Mouse (Mus musculus) hindbrain, embryonic 11.5 days (tissue): ENCODE data around the gene Sfmbt2. TPM values are rescaled to one million over a fixed set of nuclear protein-coding genes. Genes with fewer than 3 reads are reported as not detected.

ENCODE experiments used
- ATAC-seq: fragments of 200-750 bp; cut with Nextera tagmentation; 2 replicates; pipeline ENCODE4 v1.8.0; 2017; ENCODE audit warnings: mild to moderate bottlenecking, moderate TSS enrichment, moderate library complexity; ENCODE audit not compliant: low FRiP score
- DNase-seq: peaks from one replicate; pipeline ENCODE4 v3.0.0-alpha.2; 2015; ENCODE audit warnings: low spot score
- H3K27ac ChIP-seq: fragments of 300-500 bp; sonication (generic); 2 replicates; pipeline ENCODE4 v1.5.1; 2014; ENCODE audit warnings: mild to moderate bottlenecking, low read depth, low read length
- H3K27me3 ChIP-seq: fragments of 300-500 bp; sonication (generic); 2 replicates; pipeline ENCODE4 v1.6.1; 2014; ENCODE audit warnings: mild to moderate bottlenecking, low read length, moderate library complexity, mixed read lengths; ENCODE audit not compliant: control insufficient read depth, insufficient read depth
- H3K36me3 ChIP-seq: fragments of 300-500 bp; sonication (generic); 2 replicates; pipeline ENCODE4 v1.6.1; 2014; ENCODE audit warnings: mild to moderate bottlenecking, low read length, moderate library complexity, mixed read lengths; ENCODE audit not compliant: control insufficient read depth, insufficient read depth
- H3K4me1 ChIP-seq: fragments of 300-500 bp; sonication (generic); replicated peaks from 2 replicates; pipeline ENCODE4 v1.6.1; 2014; ENCODE audit warnings: low read length, mixed read lengths; ENCODE audit not compliant: control insufficient read depth, insufficient read depth
- H3K4me2 ChIP-seq: fragments of 300-500 bp; sonication (generic); replicated peaks from 2 replicates; pipeline ENCODE4 v1.6.1; 2014; ENCODE audit warnings: mild to moderate bottlenecking, low read depth, low read length
- H3K4me3 ChIP-seq: fragments of 300-500 bp; sonication (generic); 2 replicates; pipeline ENCODE4 v1.5.1; 2014; ENCODE audit warnings: low read depth, low read length
- H3K9ac ChIP-seq: fragments of 300-500 bp; sonication (generic); 2 replicates; pipeline ENCODE4 v1.6.1; 2014; ENCODE audit warnings: low read depth, low read length
- H3K9me3 ChIP-seq: fragments of 300-500 bp; sonication (generic); 2 replicates; pipeline ENCODE4 v1.6.1; 2016; ENCODE audit warnings: low read length; ENCODE audit not compliant: control insufficient read depth
- WGBS: fragments of 180-500 bp; shearing (Covaris S2); extraction: QIAGEN DNeasy Blood & Tissue Kit; methylation state at CpG from one replicate; pipeline ENCODE4 v1.1.7; 2014; 5-methylcytosine and 5-hydroxymethylcytosine counted together
- microRNA counts: library from miRNA; unstranded; fragments of <30 nt; microRNA quantifications from one replicate; lab custom pipeline; 2015
- polyA plus RNA-seq: library from polyadenylated mRNA; unstranded; fragments of >200 nt; fragmentation: Nextera tagmentation; extraction: Ambion mirVana; gene quantifications from 2 replicates; pipeline ENCODE4 v1.2.1, GENCODE M21; 2014

Sfmbt2 gene
- polyA plus RNA-seq, 1 experiment from 2014 or later, result 2.6 TPM

- ATAC-seq, result no peak
- Histone ChIP-seq H3K27me3 (no peaks in the 10 kb centered on the region), H3K4me1 (no peaks in the 10 kb centered on the region), H3K9ac (no peak overlapping the region), H3K9me3 (no peaks in the 10 kb centered on the region), H3K4me3 (no peak overlapping the region), H3K27ac (no peak overlapping the region), H3K36me3 (no peaks in the 10 kb centered on the region), H3K4me2 (no peak overlapping the region)
- no peak for DNase-seq
- 74% methylated on average over 2 of the region's 2 CpGs for WGBS
Measured at GRCm38 (mm10) chr2:10615500-10615899, 245.2 kb downstream of the Sfmbt2 start.

MicroRNA genes within 50 kb of the gene (microRNA counts, 519-probe panel; counts per million panel counts)
- microRNA mmu-miR-297a+mmu-miR-466f+mmu-miR-669b (lab: Ali Mortazavi, UCI) (not detected), microRNA mmu-miR-297b-3p (lab: Ali Mortazavi, UCI) (not detected), microRNA mmu-miR-297b-5p (lab: Ali Mortazavi, UCI) (not detected), microRNA mmu-miR-297c (lab: Ali Mortazavi, UCI) (2,685 counts per million, percentile 11 among the panel's probes with 10 or more counts), microRNA mmu-miR-466a-3p+mmu-miR-466b-3-3p (lab: Ali Mortazavi, UCI) (4,567 counts per million, percentile 51 among the panel's probes with 10 or more counts), microRNA mmu-miR-466a-5p+mmu-miR-466e-5p (lab: Ali Mortazavi, UCI) (not detected), microRNA mmu-miR-466c-5p (lab: Ali Mortazavi, UCI) (not detected), microRNA mmu-miR-466d-3p (lab: Ali Mortazavi, UCI) (2,259 counts per million, percentile 5 among the panel's probes with 10 or more counts), microRNA mmu-miR-466d-5p (lab: Ali Mortazavi, UCI) (not detected), microRNA mmu-miR-466f-5p (lab: Ali Mortazavi, UCI) (not detected), microRNA mmu-miR-466g (lab: Ali Mortazavi, UCI) (3,754 counts per million, percentile 31 among the panel's probes with 10 or more counts), microRNA mmu-miR-466h (lab: Ali Mortazavi, UCI) (not detected), microRNA mmu-miR-466l (lab: Ali Mortazavi, UCI) (not detected), microRNA mmu-miR-467a (lab: Ali Mortazavi, UCI) (3,200 counts per million, percentile 18 among the panel's probes with 10 or more counts), microRNA mmu-miR-467b (lab: Ali Mortazavi, UCI) (not detected), microRNA mmu-miR-467c (lab: Ali Mortazavi, UCI) (2,377 counts per million, percentile 7 among the panel's probes with 10 or more counts), microRNA mmu-miR-467d (lab: Ali Mortazavi, UCI) (not detected), microRNA mmu-miR-467e (lab: Ali Mortazavi, UCI) (3,091 counts per million, percentile 17 among the panel's probes with 10 or more counts), microRNA mmu-miR-669a (lab: Ali Mortazavi, UCI) (3,477 counts per million, percentile 24 among the panel's probes with 10 or more counts), microRNA mmu-miR-669e (lab: Ali Mortazavi, UCI) (not detected), microRNA mmu-miR-669f (lab: Ali Mortazavi, UCI) (5,369 counts per million, percentile 78 among the panel's probes with 10 or more counts), microRNA mmu-miR-669g (lab: Ali Mortazavi, UCI) (not detected), microRNA mmu-miR-669h-5p (lab: Ali Mortazavi, UCI) (not detected), microRNA mmu-miR-669i (lab: Ali Mortazavi, UCI) (not detected), microRNA mmu-miR-669j (lab: Ali Mortazavi, UCI) (not detected), microRNA mmu-miR-669m (lab: Ali Mortazavi, UCI) (not detected), microRNA mmu-miR-669o (lab: Ali Mortazavi, UCI) (2,407 counts per million, percentile 8 among the panel's probes with 10 or more counts)

Other genes starting within 250 kb of the Sfmbt2 start
- gene Itih2, start 239.1 kb upstream of the Sfmbt2 start, polyA plus RNA-seq, result 0.31 and 0.49 TPM in 2 replicates
- gene Itih5, start 216.9 kb upstream of the Sfmbt2 start, polyA plus RNA-seq, result 5.3 and 5.6 TPM in 2 replicates